Mouse (Mus musculus) embryonic fibroblast, embryonic 13.5 days (primary cell): ENCODE results near the gene Npy. TPM values are rescaled to one million over a fixed set of nuclear protein-coding genes. Genes with fewer than 3 reads are reported as not detected.

Experiments
- H3K27ac ChIP-seq: 2 replicates; pipeline ENCODE4 v1.5.1; 2012; ENCODE audit warnings: low read length, control low read depth, inconsistent platforms; ENCODE audit not compliant: insufficient read depth
- H3K4me1 ChIP-seq: 2 replicates; pipeline ENCODE4 v1.6.1; 2011; ENCODE audit warnings: low read length; ENCODE audit not compliant: control insufficient read depth, insufficient read depth
- H3K4me3 ChIP-seq: 2 replicates; pipeline ENCODE4 v1.5.1; 2011; ENCODE audit warnings: mild to moderate bottlenecking, control low read depth, low read length; ENCODE audit not compliant: insufficient read depth
- CTCF ChIP-seq: IDR thresholded peaks from 2 replicates; pipeline ENCODE4 v1.5.1; 2011; ENCODE audit warnings: mild to moderate bottlenecking, control low read depth, low read length, moderate library complexity, borderline replicate concordance; ENCODE audit not compliant: insufficient read depth
- POLR2A ChIP-seq: IDR thresholded peaks from 2 replicates; pipeline ENCODE4 v1.6.1; 2011; ENCODE audit warnings: low read depth, mild to moderate bottlenecking, control low read depth, low read length, moderate library complexity
- polyA plus RNA-seq: library from polyadenylated mRNA; stranded (reverse); fragments of >200 nt; gene quantifications from 2 replicates; pipeline ENCODE4 v1.2.4, GENCODE M21; 2011; ENCODE audit warnings: low read depth; ENCODE audit not compliant: missing spikeins, insufficient read length

Gene Npy
- polyA plus RNA-seq, 1 experiment, result 1.3 TPM

GRCm38 (mm10) chr6:49875160-49875559, 52.6 kb downstream of the Npy start:
- TF ChIP-seq CTCF, result no peak
- no peak for TF ChIP-seq POLR2A
- Histone ChIP-seq H3K4me1 (no peaks in the 10 kb centered on the region), H3K4me3 (no peak overlapping the region), H3K27ac (no peak overlapping the region)

- H3K27ac ChIP-seq, result no peak overlapping the region
- TF ChIP-seq POLR2A, result no peak
- no peak for TF ChIP-seq CTCF
- H3K4me3 ChIP-seq, result no peak overlapping the region
- no peaks in the 10 kb centered on the region for H3K4me1 ChIP-seq
Measured at GRCm38 (mm10) chr6:49875791-49876190, 53.3 kb downstream of the Npy start.
